Mouse (Mus musculus): ENCODE results near the gene Slc25a17. TPM values are rescaled to one million over a fixed set of nuclear protein-coding genes. Genes with fewer than 3 reads are reported as not detected.

Gene Slc25a17
- total and polyA plus RNA-seq, 2 experiments from 2014 or later: 80.7 to 123 TPM

- Histone ChIP-seq H3K4me3 (ENCODE audit: low read depth, low read length) (no peak overlapping the region), H3K9me3 (ENCODE audit: low read length) (no peaks in the 10 kb centered on the region), H3K36me3 (ENCODE audit: insufficient read depth) (peaks cover 71% of the 10 kb centered on the region), H3K27me3 (ENCODE audit: insufficient read depth, low read length) (no peaks in the 10 kb centered on the region), H3K27ac (ENCODE audit: low read depth, low read length) (no peak overlapping the region), H3K4me1 (ENCODE audit: insufficient read depth) (no peaks in the 10 kb centered on the region), H3K4me2 (ENCODE audit: low read depth) (no peak overlapping the region), H3K9ac (no peak overlapping the region)
- ATAC-seq: no peak
- WGBS: 78% methylated on average over 4 of the region's 4 CpGs
- no peak for TF ChIP-seq CTCF (IDR thresholded peaks at IDR 0.05; ENCODE audit: low read depth)
- no peak for DNase-seq
Observed at GRCm38 (mm10) chr15:81366241-81366640, 5.6 kb upstream of the Slc25a17 start.

DNA sequence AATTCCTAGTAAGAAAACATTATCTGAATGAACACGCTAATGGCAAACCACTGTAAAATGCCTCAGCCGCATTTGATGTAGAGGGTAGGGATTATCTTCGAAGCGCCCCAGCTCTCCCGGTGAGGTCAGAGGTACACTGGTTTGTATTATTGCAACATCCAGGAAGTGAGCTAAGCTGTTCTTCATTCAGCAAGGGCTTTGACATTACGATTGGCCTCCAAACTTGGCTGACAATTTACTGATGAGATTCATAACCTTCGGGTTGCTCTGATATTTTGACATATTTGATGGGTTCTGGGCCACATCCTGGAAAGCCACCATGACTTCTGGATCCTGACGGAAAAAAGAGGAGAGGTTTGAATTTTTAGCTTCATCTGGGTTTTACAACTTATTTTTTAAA, 4.6 kb upstream of the Slc25a17 start:
- no peak overlapping the region for H3K9ac ChIP-seq
- DNase-seq (no peak), ATAC-seq (no peak)
- H3K9me3 ChIP-seq (ENCODE audit: low read length): no peaks in the 10 kb centered on the region
- TF ChIP-seq CTCF (IDR thresholded peaks at IDR 0.05; ENCODE audit: low read depth): no peak
- H3K27ac ChIP-seq (ENCODE audit: low read depth, low read length): no peak overlapping the region
- H3K27me3 ChIP-seq (ENCODE audit: insufficient read depth, low read length): no peaks in the 10 kb centered on the region
- H3K4me1 ChIP-seq (ENCODE audit: insufficient read depth): no peaks in the 10 kb centered on the region
- H3K4me3 ChIP-seq (ENCODE audit: low read depth, low read length): no peak overlapping the region
- peaks cover 62% of the 10 kb centered on the region for H3K36me3 ChIP-seq (ENCODE audit: insufficient read depth)
- WGBS: 92% methylated on average over 8 of the region's 8 CpGs
- H3K4me2 ChIP-seq (ENCODE audit: low read depth): no peak overlapping the region

- H3K9ac ChIP-seq: no peak overlapping the region
- H3K27ac ChIP-seq (ENCODE audit: low read depth, low read length): no peak overlapping the region
- peaks cover 53% of the 10 kb centered on the region for H3K36me3 ChIP-seq (ENCODE audit: insufficient read depth)
- ATAC-seq (no peak), DNase-seq (no peak)
- TF ChIP-seq CTCF (IDR thresholded peaks at IDR 0.05; ENCODE audit: low read depth): no peak
- no peaks in the 10 kb centered on the region for H3K9me3 ChIP-seq (ENCODE audit: low read length)
- no peaks in the 10 kb centered on the region for H3K27me3 ChIP-seq (ENCODE audit: insufficient read depth, low read length)
- 0 out of 2 replicates have a peak, but pooled peaks cover 8% of the 10 kb centered on the region for H3K4me1 ChIP-seq (ENCODE audit: insufficient read depth)
- no peak overlapping the region for H3K4me2 ChIP-seq (ENCODE audit: low read depth)
- whole genome bisulfite sequencing: 96% methylated on average over 1 of the region's 1 CpGs
- H3K4me3 ChIP-seq (ENCODE audit: low read depth, low read length): no peak overlapping the region
Observed at GRCm38 (mm10) chr15:81364271-81364670, 3.7 kb upstream of the Slc25a17 start.

DNA sequence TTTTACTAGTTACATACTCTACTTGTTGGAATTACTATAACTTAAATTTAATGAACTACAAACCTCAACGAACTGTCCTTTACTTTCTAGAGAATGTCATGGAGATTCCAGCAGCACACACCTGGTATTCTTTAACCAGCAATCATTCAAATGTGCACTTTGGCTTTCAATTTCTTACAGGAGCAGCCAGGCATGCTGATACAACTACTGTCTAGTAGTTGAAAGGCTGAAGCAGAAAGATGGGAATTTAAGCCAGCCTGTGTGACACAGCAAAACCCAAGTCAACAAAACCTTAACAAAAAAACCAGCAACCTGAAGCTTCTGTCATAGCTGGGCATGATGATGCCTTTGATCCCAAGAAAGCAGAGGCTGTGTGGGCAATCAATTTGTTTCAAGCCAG, 1.9 kb upstream of the Slc25a17 start:
- DNase-seq: no peak
- H3K4me3 ChIP-seq (ENCODE audit: low read depth, low read length): no peak overlapping the region
- no peak for ATAC-seq
- peaks cover 40% of the 10 kb centered on the region for H3K36me3 ChIP-seq (ENCODE audit: insufficient read depth)
- H3K4me2 ChIP-seq (ENCODE audit: low read depth): no peak overlapping the region
- H3K9ac ChIP-seq: no peak overlapping the region
- 0 out of 2 replicates have a peak, but pooled peaks cover 12% of the 10 kb centered on the region for H3K4me1 ChIP-seq (ENCODE audit: insufficient read depth)
- no peaks in the 10 kb centered on the region for H3K27me3 ChIP-seq (ENCODE audit: insufficient read depth, low read length)
- no peak for TF ChIP-seq CTCF (IDR thresholded peaks at IDR 0.05; ENCODE audit: low read depth)
- 82% methylated on average over 1 of the region's 1 CpGs for WGBS
- H3K27ac ChIP-seq (ENCODE audit: low read depth, low read length): no peak overlapping the region
- no peaks in the 10 kb centered on the region for H3K9me3 ChIP-seq (ENCODE audit: low read length)

DNA sequence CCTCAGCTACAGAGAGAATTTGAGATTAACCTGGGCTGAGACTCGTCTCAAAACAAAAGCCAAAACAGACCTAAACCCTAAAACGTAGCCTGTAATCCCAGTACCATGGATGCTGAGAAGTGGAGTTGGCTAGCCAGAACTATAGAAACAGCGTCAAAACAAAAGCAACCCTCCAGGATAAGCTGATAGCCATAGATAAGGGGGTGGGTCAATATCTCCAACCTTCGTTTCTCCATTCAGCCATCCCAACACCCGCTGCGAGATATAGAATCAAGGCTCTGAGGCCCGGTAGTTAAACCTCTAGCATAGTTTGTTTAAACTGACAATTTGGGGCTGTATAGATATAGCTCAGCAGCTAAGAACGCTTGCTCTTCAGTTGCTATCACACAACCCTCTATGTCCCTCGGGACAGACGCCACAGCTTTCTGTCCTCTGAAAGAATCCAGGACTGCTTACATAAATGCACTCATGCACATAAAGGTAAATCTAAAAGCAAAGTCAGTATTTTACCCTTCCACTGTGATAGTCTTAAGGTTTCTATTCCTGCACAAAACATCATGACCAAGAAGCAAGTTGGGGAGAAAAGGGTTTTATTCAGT, 904 bp upstream of the Slc25a17 start:
- peaks cover 31% of the 10 kb centered on the region for H3K36me3 ChIP-seq (ENCODE audit: insufficient read depth)
- no peak overlapping the region for H3K27ac ChIP-seq (ENCODE audit: low read depth, low read length)
- DNase-seq (no peak), ATAC-seq (no peak)
- no peaks in the 10 kb centered on the region for H3K27me3 ChIP-seq (ENCODE audit: insufficient read depth, low read length)
- H3K9ac ChIP-seq: no peak overlapping the region
- H3K4me3 ChIP-seq (ENCODE audit: low read depth, low read length): no peak overlapping the region
- no peaks in the 10 kb centered on the region for H3K9me3 ChIP-seq (ENCODE audit: low read length)
- 0 out of 2 replicates have a peak, but pooled peaks cover 12% of the 10 kb centered on the region for H3K4me1 ChIP-seq (ENCODE audit: insufficient read depth)
- TF ChIP-seq CTCF (IDR thresholded peaks at IDR 0.05; ENCODE audit: low read depth): no peak
- H3K4me2 ChIP-seq (ENCODE audit: low read depth): peak overlapping the region; percentile 81
- WGBS: 45% methylated on average over 10 of the region's 10 CpGs

GRCm38 (mm10) chr15:81361022-81361404, 401 bp upstream of the Slc25a17 start:
- Histone ChIP-seq H3K4me1 (ENCODE audit: insufficient read depth) (0 out of 2 replicates have a peak, but pooled peaks cover 12% of the 10 kb centered on the region), H3K9me3 (ENCODE audit: low read length) (no peaks in the 10 kb centered on the region), H3K36me3 (ENCODE audit: insufficient read depth) (peaks cover 26% of the 10 kb centered on the region), H3K27me3 (ENCODE audit: insufficient read depth, low read length) (no peaks in the 10 kb centered on the region), H3K9ac (peak overlapping the region; percentile 48; the same call in 1 of the 2 replicates), H3K27ac (ENCODE audit: low read depth, low read length) (peak overlapping the region; percentile 54), H3K4me2 (ENCODE audit: low read depth) (peak overlapping the region; percentile 81), H3K4me3 (ENCODE audit: low read depth, low read length) (peak overlapping the region; percentile 50)
- DNase-seq: no peak
- no peak for TF ChIP-seq CTCF (IDR thresholded peaks at IDR 0.05; ENCODE audit: low read depth)
- WGBS: 44% methylated on average over 6 of the region's 6 CpGs
- ATAC-seq: peak; percentile 40

- Histone ChIP-seq H3K4me3 (ENCODE audit: low read depth, low read length) (no peak overlapping the region), H3K4me1 (ENCODE audit: insufficient read depth) (0 out of 2 replicates have a peak, but pooled peaks cover 12% of the 10 kb centered on the region), H3K27me3 (ENCODE audit: insufficient read depth, low read length) (no peaks in the 10 kb centered on the region), H3K36me3 (ENCODE audit: insufficient read depth) (peaks cover 15% of the 10 kb centered on the region), H3K9ac (no peak overlapping the region), H3K9me3 (ENCODE audit: low read length) (no peaks in the 10 kb centered on the region), H3K4me2 (ENCODE audit: low read depth) (no peak overlapping the region; the same call in 1 of the 2 replicates), H3K27ac (ENCODE audit: low read depth, low read length) (no peak overlapping the region)
- no peak for ATAC-seq
- no peak for TF ChIP-seq CTCF (IDR thresholded peaks at IDR 0.05; ENCODE audit: low read depth)
- WGBS: 79% methylated on average over 5 of the region's 5 CpGs
- DNase-seq: no peak
Observed at GRCm38 (mm10) chr15:81359421-81359820, 1.2 kb downstream of the Slc25a17 start.
